Mouse (Mus musculus): ENCODE results near the gene Ip6k1.

Gene Ip6k1

DNA sequence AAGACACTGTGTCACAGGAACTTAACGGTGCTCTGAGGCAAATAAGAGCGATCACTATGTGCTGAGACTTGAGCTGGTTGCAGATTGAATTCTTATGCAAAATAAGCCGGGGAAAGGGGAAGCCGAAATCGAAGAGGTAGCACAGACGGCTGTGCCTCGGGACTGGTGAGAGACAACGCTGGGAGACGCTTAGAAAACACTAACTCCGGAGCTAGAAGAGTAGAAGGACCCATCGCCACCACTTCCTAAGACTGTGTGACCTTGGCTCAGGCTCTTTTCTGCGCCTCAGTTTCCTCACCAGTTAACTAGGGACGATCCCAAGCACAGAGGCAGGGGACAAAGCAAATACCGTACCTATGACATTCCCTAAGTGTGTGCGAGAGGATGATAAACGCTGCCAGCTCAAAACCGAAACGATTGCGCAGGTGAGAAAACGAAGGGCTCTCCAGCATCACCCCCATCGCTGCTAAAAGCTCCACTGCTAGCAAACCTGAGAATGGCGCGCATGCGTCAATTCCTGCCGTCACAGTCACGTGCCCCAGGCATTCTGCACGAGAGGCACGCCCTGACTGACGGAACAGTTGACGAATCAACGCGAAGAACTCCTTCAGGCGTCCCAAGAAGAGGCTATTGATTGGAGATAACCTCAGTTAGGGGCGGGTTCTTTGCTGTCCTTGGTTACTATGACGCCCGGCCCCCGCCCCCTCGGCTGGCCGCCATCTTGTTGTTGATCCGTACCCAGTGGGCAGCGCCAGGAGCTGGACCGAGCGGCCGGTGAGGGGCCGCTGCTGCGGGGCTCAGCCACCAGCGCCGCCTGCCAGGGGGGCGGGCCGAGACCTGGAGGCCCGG lies at the start of gene Ip6k1:
Ip6k1 (plus strand) TSS at position 580 of the 849 bp plus-strand sequence.
- peak; percentile 100 for DNase-seq (ENCODE audit: low spot score)

DNA sequence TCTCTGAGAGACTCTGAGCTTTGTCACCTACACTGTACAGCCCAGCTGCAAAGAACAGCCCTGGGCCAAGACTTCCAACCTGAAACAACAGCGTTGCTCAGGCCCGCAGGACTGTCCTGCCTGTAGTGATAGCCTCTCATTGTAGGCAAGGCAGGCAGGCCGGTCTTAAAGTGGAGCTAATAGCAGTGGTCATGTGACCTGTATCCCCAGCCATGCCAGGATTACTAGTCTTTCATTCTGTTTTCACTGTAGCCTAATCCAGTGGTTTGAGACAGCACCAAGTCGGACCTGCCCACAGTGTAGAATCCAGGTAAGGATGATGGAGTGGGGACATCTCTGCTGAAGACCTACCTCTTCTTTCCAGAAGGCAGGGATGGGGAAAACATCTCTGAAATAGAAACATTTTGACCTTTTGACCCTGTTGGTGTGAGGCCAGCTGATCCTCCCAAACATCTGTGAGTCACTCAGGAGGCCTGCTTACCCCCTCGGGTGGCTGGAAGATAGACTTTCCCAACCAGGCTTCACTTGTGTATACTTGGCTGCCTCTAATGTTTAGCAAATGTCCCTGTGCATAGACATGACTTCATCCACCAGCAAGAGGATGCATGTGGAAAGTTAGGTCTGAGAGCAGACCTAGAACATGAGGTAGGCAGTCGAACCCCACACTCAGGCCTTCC lies 46.5 kb upstream of the Ip6k1 start:
- no peak for DNase-seq (ENCODE audit: low spot score)

DNA sequence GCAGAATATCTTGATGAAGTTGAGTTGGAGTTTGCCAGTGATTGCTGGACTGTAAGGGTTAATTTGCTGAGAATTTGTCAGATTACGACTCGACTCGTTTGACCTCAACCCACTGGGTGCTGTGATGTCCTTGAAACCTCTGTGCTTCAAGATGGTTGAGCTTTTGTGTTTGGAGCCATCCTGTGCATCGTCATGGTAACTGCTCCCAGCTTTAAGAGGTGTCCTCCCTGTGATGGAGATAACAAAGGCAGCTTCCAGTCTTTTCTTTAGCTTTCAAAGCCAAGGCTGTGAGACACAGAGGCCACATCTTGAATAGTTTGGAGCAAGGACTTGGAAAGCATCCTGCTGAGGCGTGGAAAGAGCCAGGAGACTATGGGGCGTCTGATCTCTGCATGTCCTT lies 45.2 kb upstream of the Ip6k1 start:
- DNase-seq (ENCODE audit: low spot score), result no peak

DNA sequence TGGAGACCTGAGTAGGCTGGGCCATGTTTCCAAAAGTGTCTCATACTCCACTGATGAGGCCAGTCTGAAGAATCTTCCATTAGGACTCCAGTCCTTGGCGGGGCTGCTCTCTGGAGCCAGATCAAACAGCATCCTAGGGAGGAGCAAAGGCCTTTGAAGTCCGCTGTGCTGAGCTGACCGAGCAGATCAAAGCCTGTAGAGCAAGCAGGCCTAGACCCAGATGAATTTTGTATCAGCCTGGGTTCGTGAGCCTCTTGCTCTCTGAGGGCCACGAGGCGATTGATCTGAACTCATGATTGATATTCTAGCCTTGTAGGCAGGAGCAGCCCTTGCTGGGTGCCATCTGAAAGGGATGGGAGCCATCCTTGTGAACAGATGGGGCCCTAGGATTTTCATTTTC lies 42.4 kb upstream of the Ip6k1 start:
- DNase-seq (ENCODE audit: low spot score), result no peak

DNA sequence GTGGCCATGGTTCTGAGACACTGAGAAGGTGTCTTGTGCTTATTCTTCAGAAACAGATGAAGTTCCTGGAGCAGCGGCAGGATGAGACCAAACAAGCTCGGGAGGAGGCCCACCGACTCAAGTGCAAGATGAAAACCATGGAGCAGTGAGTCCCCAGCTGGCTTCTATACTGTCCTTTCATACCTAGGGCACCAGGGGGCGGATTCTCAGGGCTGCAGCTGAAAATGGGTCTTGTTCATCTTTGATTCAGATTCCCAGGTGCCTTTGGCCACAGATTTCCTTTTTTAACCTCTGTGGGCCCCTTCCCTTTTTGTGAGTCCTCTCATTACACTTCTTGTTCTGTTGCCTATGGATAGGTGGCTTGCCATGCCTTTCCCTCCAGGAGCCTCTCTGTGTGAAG lies 41.4 kb upstream of the Ip6k1 start:
- DNase-seq (ENCODE audit: low spot score), result no peak

DNA sequence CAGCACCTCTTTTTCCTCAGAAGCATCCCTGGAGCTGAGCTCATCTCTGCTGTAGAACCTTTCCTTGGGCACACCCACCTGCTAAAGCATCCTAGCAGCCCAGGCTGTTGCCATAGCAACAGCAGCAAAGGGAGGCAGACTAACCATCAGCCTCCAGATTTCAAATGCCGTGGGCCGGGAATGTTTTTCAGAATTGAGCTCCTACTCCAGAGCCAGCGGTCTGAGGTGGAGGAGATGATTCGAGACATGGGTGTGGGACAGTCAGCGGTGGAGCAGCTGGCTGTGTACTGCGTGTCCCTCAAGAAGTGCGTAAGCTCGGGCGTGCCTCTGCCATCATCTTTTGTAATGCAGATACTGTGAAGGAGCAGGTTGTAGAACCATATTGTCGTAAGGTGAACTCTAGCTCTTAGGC lies 40.9 kb upstream of the Ip6k1 start:
- no peak for DNase-seq (ENCODE audit: low spot score)

DNA sequence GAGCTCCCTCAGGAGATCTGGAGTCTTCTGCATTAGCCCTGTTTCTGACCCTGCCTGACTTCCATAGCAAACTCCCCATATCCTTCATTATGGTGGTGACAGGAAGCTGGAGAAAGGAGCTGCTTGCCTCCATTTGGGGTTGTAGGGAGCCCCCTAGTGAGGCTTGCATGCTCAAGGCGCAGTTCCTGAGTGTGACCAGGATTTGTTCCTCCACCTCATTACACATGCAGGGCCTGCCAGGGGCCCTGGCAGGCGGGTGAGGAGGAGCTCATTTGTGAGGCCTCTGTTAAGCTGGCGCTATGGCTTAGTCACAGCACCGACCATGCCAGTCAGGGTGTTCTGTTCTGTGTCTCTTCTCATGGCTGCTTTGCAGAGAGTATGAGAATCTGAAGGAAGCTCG lies 40.4 kb upstream of the Ip6k1 start:
- DNase-seq (ENCODE audit: low spot score), result no peak

DNA sequence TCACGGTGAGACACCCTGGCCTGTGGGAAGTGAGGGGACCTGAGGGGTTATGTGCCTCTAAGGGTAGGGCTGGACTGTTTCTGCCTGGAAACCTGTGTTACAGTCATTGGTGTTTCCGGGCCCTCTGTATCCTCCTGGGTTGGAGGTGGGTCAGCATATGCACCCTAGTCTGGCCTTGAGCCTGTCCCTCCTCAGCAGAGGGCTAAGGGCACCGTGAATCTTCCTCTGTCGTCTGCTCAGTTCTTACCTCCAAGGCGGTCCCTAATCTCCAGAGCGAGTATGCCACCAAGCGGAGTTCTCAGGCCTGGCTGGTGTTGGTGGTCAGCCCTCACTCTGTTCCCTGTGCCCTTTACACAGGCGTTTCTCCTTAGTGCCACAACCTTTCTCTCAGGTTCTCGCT lies 39.4 kb upstream of the Ip6k1 start:
- DNase-seq (ENCODE audit: low spot score), result no peak

DNA sequence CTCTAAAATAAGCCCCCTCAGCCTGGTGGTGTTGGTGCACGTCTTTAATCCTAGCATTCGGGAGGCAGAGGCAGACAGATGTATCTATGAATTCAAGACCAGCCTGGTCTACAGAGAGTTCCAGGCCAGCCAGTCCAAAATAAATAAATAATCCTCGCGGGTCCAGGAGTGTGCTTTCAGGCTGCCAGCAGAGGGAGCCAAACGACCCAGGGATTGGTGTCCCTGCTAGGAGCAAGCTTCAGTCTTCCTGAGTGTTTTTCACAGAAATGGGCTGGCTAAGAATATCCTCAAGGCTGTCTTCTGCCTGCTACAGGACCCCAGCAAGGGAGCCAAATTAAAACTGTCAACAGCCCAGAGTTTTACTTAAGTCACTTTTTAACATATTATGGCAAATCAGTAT lies 38.6 kb upstream of the Ip6k1 start:
- peak; percentile 67 for DNase-seq (ENCODE audit: low spot score)

DNA sequence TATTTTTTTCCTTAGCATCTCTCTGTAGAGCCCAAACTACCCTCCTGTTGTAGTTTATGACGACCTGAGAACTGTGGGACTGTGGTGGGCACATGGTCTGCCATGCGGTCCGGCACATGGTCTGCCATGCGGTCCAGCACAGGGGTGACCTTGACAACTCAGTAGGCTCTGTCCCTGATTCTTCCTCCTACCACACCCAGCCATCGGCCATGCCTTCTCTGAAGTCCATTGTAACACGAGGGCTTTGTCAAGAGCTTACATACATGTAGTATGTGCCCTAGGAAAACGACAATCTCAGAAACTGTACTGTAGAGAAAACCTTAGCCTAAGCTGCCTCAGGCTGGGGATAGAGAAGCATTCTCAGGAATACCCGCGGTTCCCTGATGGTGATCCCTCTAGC lies 37.6 kb upstream of the Ip6k1 start:
- DNase-seq (ENCODE audit: low spot score), result no peak

DNA sequence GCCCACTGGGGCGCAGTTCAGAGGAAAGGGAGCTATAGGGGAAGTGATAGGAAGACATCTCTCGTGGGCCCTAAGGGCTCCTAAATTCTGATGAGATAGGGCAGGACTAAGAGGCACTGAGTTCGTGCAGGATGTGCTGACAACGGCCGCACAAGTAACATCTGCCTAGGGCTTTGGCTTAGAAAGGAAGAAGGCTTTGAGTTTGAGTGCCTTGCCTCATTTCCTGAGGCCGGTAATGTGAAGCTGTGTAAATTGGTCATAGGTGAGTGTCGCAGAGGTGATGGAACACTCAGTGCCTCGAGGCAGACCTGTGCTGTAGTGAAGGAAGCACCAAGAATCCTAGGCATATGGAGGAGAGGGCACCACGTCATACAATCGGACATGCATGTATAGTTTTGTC lies 35.6 kb upstream of the Ip6k1 start:
- DNase-seq (ENCODE audit: low spot score), result no peak

DNA sequence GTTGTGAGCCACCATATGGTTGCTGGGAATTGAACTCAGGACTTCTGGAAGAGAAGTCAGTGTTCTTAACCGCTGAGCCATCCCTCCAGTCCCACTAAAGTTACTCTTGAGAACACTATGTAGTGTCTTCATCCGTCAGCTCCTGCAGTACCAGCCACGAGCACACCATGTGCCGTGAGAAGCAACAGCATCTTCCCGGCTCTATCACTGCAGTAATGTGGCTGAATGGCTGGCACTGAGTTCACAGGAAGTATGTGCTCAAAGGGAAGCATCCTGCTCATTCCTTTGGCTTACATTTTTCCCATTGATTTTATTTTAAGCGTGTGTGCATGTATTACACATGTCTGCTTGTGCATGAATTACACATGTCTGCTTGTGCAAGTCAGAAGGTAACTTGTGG lies 34.9 kb upstream of the Ip6k1 start:
- no peak for DNase-seq (ENCODE audit: low spot score)

DNA sequence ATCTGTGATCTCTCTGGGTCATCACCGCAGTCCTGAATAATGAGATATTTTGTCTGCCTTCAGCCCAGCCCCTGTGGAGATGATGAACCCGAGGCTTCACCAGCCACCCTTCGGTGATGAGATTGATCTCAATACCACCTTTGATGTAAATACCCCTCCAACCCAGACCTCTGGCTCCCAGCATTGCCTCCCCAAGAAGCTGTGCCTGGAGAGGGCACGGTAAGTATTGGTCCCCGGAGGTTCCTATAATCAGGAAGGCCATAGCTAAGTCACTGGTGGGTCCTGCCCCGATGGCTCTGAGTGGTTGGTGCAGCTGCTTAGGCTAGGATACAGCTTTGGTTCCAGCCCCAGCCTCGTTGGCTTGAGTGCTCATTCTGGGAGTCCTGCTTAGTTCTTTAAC lies 33.8 kb upstream of the Ip6k1 start:
- no peak for DNase-seq (ENCODE audit: low spot score)

DNA sequence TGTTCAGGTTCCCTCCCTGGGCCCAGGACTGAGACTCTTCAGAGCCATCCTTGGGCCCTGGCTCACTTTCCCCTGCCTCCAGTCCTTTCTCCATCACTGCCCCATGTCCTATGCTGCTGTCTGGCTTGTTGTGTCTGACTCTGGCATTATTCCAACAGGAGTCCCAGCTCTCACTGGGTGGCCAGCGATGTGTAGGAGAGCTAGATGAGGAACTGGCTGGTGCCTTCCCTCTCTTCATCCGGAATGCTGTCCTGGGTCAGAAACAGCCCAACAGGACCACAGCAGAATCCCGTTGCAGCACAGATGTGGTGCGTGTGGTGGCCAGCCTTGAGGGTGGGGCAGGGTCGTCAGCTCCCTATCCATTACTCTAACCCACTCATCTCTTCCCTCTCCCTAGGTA lies 32.0 kb upstream of the Ip6k1 start:
- DNase-seq (ENCODE audit: low spot score), result no peak

DNA sequence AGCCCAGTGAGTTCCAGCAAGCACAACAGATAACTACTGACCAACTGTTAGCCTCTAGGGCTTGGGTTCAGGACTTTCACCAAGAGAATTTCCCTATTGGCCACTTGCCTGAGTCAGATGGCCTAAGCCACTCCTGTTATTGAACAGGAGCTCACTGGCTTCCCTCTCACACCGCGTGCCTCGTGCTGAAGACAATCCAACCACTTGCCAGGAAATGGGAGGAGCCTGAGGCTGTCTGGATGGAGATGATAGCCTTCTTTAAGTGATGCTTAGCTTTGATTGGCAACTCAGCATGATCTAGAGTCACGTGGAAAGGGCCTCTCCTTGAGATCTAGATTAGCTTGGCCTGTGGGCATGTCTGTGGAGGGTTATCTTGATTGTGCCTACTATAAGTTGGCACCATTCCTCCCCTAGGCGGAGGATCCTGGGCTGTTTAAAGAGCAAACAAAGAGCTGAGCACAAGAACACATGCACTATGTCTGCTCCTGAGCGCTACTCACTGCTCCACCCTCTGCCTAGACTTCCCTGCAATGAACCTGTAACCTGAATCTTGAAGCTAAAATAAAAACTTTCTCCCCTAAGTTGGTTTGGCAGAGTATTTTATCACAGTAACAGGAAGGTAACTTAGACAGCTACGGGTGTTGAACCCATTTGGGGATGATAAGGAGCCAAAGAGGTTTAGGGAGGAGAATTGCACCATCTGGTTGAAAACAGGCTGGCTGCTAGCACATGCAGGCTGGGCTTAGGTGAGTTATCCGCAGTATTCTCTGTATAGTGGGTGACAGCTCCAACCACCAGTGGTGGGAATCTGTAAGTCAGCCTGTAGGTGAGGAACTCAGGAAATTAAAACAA lies 30.4 kb upstream of the Ip6k1 start:
- DNase-seq (ENCODE audit: low spot score), result peak; percentile 34

DNA sequence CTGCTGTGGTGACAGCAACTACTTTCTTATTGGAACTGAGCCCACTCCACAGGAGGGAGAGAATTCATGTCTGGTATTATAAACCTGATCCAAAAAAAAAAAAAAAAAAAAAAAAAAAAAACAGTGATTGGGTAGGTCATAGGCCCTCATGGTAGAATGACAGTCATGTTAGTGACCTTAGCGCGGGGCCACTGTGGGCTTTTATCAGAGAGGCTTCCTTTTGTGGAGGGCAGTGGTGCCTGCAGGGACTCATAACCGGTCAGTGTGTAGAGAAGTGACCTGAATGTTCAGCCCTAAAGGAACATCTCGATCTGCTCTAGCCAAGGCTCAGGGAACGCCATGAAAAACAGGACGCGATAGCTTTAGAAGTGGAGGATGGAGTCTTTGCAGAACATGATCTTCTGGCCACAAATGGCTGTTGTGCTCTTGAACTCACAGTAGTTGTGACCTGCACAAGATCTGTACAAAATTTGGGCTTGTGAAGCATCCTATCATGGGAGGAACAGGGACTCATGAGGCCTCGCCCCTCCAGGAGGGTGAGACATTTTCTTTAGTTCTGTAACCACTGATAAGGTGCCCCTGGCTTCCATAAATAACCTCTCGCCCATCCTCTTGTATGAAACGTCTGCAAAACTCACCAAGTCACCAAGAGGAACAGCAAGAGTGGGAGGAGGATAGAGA lies 27.7 kb upstream of the Ip6k1 start:
- no peak for DNase-seq (ENCODE audit: low spot score)

DNA sequence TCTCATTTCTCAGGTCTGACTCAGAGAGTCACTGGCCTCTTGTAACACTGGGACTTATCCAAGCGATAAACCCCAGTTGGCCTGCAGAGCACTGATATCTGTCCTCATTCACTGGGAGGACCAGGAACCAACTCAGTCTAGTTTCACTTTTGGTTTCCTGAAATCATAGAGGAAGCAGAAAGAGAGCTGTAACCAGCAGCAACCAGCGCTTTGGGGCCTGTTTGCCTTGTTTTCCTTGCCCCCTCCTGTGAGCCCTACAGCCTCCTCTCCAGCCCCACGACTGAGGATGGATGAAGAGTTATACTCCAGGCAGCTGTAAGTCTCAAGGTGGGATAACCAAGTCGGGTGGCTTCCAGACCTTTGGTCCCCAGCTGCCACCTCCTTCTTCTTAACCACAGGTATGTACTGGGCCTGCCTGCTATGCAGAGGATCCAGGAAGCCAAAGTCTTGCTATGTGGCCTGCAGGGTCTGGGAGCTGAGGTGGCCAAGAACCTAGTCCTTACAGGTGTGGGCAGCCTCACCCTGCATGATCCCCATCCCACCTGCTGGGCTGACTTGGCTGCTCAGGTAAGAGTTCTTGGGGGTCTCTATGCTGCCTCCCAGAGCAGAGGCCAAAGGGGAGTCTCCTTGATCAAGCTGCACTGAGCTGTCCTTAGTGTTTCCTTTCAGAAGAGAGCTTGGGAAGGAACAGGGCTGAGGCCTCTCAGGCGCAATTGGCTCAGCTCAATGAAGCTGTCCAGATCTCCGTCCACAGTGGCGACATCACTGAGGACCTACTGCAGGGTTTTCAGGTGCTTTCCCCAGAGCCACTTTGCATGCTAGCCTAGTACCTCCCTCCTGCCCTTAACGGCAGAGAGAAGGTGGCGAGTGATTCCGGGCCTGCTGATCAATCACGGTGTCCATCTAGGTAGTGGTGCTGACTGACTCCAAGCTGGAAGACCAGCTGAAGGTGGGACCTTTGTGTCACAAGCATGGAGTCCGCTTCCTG lies 26.6 kb upstream of the Ip6k1 start, which contains the start of gene Uba7:
Uba7 (plus strand) TSS at position 107 of the 988 bp plus-strand sequence.
- DNase-seq (ENCODE audit: low spot score), result peak; percentile 52

DNA sequence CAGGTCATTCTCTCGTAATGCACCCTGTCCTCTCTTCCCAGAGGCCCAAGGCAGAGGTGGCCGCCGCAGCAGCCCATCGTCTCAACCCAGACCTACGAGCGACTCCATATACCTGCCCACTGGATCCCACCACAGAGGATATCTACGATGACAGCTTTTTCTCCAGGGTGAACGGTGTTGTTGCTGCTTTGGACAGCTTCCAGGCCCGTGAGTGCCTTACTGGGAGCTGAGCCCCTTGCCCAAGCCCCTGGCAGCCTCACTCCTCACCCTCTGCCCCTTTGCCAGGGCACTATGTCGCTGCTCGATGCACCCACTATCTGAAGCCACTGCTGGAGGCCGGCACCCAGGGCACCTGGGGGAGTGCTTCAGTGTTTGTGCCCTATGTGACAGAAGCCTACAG lies 23.5 kb upstream of the Ip6k1 start:
- no peak for DNase-seq (ENCODE audit: low spot score)

DNA sequence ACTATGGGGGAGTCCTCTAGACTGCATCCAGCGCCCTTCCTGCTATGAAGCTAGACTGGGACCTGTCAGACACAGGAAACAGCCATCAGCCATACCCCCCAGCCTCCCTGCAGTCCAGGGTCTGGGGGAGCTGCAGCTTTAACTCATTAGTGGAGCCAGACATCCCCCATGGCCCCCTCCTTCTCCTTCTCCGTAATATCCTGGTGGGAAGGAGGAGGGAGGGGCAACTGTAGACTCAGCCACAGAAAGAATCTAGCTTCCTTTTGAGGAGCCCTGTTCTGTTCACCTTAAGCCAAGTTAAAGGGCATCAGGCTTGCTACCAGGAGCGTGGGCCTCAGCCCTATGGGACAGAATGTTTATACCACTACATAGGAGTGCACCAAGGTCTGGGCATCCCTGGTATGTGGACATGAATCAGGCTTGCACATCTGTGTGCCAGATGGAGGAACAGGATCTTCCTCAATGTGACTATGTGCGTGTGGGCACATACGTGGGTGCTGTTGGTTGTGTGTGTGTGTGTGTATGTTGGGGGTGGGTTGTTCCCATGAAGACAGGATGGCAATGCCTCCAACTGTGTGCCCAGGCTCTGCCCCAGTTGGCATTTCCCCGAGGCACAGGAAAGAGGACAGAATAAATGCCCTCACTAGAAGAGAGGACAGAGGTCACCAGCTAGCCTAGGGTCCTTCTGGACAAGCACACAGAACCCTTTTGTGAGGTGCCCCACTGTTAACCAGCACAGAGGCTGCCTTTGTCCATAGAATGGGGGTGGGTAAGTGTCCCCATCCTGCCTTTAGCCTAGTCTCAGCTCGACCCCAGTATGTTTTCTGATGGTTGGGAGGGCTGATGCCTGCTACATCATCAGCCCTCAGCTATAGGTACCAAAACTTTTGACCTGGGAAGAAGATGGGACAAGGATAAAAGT lies 20.4 kb upstream of the Ip6k1 start:
- DNase-seq (ENCODE audit: low spot score), result no peak

Measured in T-cell, adult 2 months (primary cell).